Mouse (Mus musculus) limb, embryonic 10.5 days (tissue): ENCODE data around the gene Nptx1. TPM values are rescaled to one million over a fixed set of nuclear protein-coding genes. Genes with fewer than 3 reads are reported as not detected.

Experiments
- DNase-seq: peaks from one replicate; pipeline ENCODE4 v3.0.0-alpha.2; 2017; ENCODE audit warnings: low spot score
- H3K27ac ChIP-seq: fragments of 300-500 bp; sonication (generic); 2 replicates; pipeline ENCODE4 v1.5.1; 2016; ENCODE audit warnings: mild to moderate bottlenecking
- H3K27me3 ChIP-seq: fragments of 300-500 bp; sonication (generic); 2 replicates; pipeline ENCODE4 v1.6.1; 2016; ENCODE audit warnings: low read depth, mild to moderate bottlenecking; ENCODE audit not compliant: poor library complexity, severe bottlenecking
- H3K36me3 ChIP-seq: fragments of 300-500 bp; sonication (generic); 2 replicates; pipeline ENCODE4 v1.6.1; 2016; ENCODE audit warnings: mild to moderate bottlenecking, moderate library complexity
- H3K4me1 ChIP-seq: fragments of 300-500 bp; sonication (generic); 2 replicates; pipeline ENCODE4 v1.6.1; 2016
- H3K4me3 ChIP-seq: fragments of 300-500 bp; sonication (generic); 2 replicates; pipeline ENCODE4 v1.5.1; 2016; ENCODE audit warnings: mild to moderate bottlenecking, moderate library complexity
- H3K9me3 ChIP-seq: fragments of 300-500 bp; sonication (generic); replicated peaks from 2 replicates; pipeline ENCODE4 v1.6.1; 2016; ENCODE audit warnings: mild to moderate bottlenecking
- WGBS: fragments of 180-500 bp; shearing (Covaris S2); methylation state at CpG from one replicate; pipeline ENCODE4 v1.1.7; 2016; 5-methylcytosine and 5-hydroxymethylcytosine counted together
- polyA plus RNA-seq: library from polyadenylated mRNA; unstranded; fragments of >200 nt; fragmentation: Nextera tagmentation; extraction: Ambion mirVana; gene quantifications from 2 replicates; pipeline ENCODE4 v1.2.1, GENCODE M21; 2016

The Nptx1 gene
- polyA plus RNA-seq, 1 experiment from 2014 or later = 0.36 TPM

DNA sequence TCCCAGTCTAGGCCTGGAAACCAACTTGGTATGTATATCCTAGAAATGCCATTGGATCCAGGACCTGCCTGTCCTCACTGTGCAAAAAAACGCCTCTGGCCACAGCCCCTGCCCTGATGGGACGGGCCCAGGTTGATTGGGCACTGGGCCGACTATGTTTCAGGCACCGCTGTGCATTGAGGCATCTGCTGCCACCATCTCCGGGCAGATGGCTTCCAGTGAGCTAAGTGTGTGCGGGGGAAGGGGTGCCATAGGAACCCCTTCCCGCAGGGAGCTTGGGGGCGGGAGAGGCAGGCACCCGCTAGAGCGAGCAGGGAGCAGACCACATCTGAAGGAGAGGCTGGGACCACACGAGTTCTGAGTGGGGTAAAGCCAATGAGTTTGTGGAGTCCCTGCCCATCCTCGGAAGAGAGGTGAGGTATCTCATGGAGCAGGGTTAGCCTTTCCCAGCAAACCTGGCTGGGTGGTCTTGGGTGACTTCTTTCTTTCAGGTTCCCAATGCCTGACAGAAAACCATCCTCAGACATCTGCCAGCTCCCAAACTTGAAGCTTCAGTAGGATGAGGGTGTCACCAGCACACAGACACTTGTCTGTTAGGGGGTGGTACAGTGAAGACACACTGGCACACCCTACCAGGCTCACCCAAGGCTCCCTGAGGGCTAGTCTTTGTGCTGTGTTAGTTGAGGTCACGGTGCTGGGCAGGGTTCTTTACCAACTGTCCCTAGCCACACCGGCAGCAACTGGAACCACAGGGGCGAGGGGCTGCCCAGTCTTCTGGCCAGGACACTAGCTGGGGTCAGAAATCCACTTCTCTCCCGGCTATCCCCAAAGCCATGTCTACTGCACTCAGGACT, 31.5 kb downstream of the Nptx1 start:
- H3K9me3 ChIP-seq = no peaks in the 10 kb centered on the region
- peaks cover 51% of the 10 kb centered on the region for H3K27me3 ChIP-seq
- H3K27ac ChIP-seq = no peak overlapping the region
- H3K4me1 ChIP-seq = peaks cover 36% of the 10 kb centered on the region
- H3K36me3 ChIP-seq = no peaks in the 10 kb centered on the region
- no peak overlapping the region for H3K4me3 ChIP-seq
- no peak for DNase-seq
- WGBS = 77% methylated on average over 16 of the region's 16 CpGs

DNA sequence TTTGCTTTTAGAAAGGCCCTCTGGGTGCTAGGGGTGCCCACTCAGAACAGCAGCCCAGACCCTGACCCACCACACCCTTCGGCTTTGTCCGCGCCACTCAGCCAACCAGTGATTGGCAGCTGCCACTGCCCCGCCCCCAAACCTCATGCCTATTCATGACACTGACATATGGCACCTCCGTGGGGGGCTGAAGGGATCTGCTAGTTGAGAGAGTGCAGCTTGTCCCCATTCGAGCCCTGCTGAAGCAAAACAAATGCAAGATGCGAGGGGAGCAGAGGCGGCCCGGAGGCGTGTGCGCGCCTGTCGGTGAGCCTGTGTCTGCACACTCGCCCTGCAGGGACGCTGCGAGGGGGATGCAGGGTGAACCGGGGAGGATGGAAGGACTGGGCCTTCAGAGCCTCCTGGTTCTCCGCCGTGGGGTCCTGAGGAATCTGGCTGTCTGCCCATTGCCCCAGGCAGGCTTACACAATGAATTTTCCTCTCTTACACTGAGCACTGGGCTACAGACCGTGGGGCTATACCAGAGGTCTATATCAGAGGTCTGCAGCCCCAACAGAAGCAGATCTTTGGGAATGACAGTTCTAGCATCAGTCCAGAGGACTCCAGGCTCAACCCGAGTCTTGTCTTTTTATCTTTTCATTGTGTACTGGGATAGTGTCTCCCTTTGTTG, 32.5 kb downstream of the Nptx1 start:
- H3K27me3 ChIP-seq = peaks cover 51% of the 10 kb centered on the region
- DNase-seq = peak; percentile 68
- H3K4me3 ChIP-seq = peak overlapping the region; percentile 47
- WGBS = 5% methylated on average over 21 of the region's 21 CpGs
- H3K27ac ChIP-seq = peak overlapping the region; percentile 57; the same call in 1 of the 2 replicates
- peaks cover 46% of the 10 kb centered on the region for H3K4me1 ChIP-seq
- no peaks in the 10 kb centered on the region for H3K9me3 ChIP-seq
- H3K36me3 ChIP-seq = no peaks in the 10 kb centered on the region

DNA sequence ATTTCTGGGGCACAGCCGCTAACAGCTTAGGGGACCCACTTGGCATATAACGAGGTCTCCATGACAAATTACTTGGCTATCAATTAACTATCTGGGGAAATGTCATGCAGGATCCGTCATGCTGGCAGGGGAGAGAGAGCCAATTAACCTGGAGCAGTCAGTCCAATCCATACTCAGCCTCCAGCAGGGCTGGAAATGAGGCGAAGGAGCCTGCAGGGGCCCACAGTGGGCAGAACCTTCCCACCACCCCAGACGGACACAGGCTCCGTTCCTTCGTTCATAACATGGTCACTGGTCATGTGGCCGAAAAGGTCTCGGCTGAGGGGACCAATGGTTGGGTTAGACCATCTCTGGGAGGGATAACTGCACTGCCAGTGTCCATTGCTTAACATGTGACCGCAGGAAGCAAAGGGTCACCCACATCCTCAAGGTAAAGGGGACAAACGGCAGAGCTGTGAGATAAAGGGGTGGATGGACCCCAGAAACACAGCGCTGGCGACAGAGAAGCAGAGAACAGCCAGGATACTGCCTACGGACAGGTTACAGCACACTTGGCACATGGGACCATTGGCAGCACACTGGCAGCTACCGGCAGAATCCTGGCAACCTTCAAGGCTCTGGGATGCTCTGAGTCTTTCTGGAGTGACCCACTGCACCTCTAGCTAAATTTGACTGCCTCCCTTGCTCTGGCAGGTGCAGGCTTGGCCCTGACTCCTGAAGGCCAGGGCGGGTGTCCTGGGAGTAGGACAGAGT, 33.3 kb downstream of the Nptx1 start:
- Histone ChIP-seq H3K27ac (0 out of 2 replicates have a peak overlapping the region, but pooled peaks have one; percentile 57), H3K27me3 (peaks cover 51% of the 10 kb centered on the region)

DNA sequence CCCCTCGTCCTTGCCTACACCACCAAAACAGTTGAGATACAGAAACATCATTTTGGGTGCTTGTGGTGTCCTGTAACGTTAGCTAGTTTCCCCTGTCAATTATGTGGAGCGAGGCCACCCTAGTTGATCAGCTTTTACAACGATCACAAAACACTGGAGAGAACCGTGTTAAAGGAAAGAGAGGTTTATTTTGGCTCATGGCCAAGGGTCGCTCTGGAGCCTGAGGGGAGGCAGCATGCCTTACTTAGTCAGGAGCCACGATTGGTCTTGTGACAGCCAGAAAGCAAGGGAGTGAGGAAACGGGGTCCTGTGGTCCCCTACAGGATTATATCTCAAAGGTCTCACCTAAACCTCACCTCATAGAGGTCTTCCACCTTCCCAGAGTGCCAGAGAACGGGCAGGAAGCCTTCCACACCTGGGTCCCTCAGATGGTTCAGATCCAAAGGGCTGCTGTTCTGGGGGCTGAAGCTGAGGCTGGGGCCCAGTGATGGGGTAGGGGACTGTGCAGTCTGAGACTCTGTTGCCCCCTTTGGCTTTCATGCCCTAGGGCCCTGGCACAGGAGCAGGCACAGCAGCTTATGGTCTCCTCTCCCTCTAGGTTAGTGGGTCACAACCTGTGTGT, 34.4 kb downstream of the Nptx1 start:
- H3K27ac ChIP-seq = no peak overlapping the region
- 68% methylated on average over 9 of the region's 9 CpGs for WGBS
- peaks cover 6% of the 10 kb centered on the region for H3K36me3 ChIP-seq
- DNase-seq = no peak
- H3K4me3 ChIP-seq = no peak overlapping the region
- peaks cover 51% of the 10 kb centered on the region for H3K27me3 ChIP-seq
- peaks cover 46% of the 10 kb centered on the region for H3K4me1 ChIP-seq
- no peaks in the 10 kb centered on the region for H3K9me3 ChIP-seq

More for the DNA sequence above, 33.3 kb downstream of the Nptx1 start:
- no peak for DNase-seq
- Histone ChIP-seq H3K4me1 (peaks cover 46% of the 10 kb centered on the region), H3K4me3 (peak overlapping the region; percentile 47), H3K9me3 (no peaks in the 10 kb centered on the region), H3K36me3 (no peaks in the 10 kb centered on the region)
- WGBS = 58% methylated on average over 16 of the region's 16 CpGs

DNA sequence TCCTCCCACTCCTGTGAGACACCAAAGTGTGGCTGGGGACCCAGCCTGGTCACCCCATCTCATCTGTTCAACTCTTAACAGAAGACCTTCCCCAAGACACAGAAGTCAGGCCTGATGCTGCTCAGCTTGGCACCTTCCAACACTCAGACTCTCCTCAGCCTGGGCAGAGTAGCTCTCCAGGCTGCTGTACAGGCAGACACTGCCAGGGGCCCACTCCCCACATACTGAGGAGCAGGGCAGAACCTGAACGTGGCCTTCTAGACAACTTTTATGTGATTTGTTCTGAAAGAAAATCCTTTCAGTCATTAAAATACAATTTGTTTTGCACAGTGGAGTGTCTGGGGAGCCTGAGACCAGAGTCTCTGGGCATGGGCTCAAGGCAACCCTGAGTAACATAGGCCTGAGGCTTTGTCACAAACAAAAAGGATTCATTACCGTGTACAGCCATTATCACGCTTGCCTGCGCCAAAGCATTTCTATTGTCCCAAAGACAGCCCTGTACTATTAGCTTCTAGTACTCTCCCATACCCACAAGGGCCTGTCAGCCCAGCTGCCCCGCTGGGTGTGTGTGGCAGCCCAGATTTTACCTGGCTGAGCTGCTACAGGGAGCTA, 38.3 kb downstream of the Nptx1 start:
- Histone ChIP-seq H3K4me3 (no peak overlapping the region), H3K9me3 (no peaks in the 10 kb centered on the region), H3K36me3 (peaks cover 43% of the 10 kb centered on the region), H3K27ac (no peak overlapping the region), H3K27me3 (peaks cover 19% of the 10 kb centered on the region), H3K4me1 (peaks cover 29% of the 10 kb centered on the region)
- WGBS = 78% methylated on average over 5 of the region's 5 CpGs
- DNase-seq = no peak

- Histone ChIP-seq H3K36me3 (peaks cover 58% of the 10 kb centered on the region), H3K9me3 (no peaks in the 10 kb centered on the region), H3K27me3 (0 out of 2 replicates have a peak, but pooled peaks cover 7% of the 10 kb centered on the region), H3K27ac (no peak overlapping the region), H3K4me3 (no peak overlapping the region), H3K4me1 (peaks cover 19% of the 10 kb centered on the region)
- DNase-seq = no peak
- 89% methylated on average over 8 of the region's 8 CpGs for WGBS
These were observed 39.8 kb downstream of the Nptx1 start for GRCm38 (mm10) chr11:119507772-119508171.

GRCm38 (mm10) chr11:119506386-119506785, 41.2 kb downstream of the Nptx1 start:
- no peak for DNase-seq
- no peak overlapping the region for H3K27ac ChIP-seq
- peaks cover 9% of the 10 kb centered on the region for H3K4me1 ChIP-seq
- 79% methylated on average over 4 of the region's 4 CpGs for WGBS
- no peaks in the 10 kb centered on the region for H3K27me3 ChIP-seq
- no peak overlapping the region for H3K4me3 ChIP-seq
- no peaks in the 10 kb centered on the region for H3K9me3 ChIP-seq
- peaks cover 72% of the 10 kb centered on the region for H3K36me3 ChIP-seq

GRCm38 (mm10) chr11:119503675-119504074, 43.9 kb downstream of the Nptx1 start:
- Histone ChIP-seq H3K27me3 (no peaks in the 10 kb centered on the region), H3K36me3 (peaks cover 98% of the 10 kb centered on the region), H3K4me1 (no peaks in the 10 kb centered on the region), H3K4me3 (no peak overlapping the region), H3K9me3 (no peaks in the 10 kb centered on the region), H3K27ac (no peak overlapping the region)
- DNase-seq = peak; percentile 86

DNA sequence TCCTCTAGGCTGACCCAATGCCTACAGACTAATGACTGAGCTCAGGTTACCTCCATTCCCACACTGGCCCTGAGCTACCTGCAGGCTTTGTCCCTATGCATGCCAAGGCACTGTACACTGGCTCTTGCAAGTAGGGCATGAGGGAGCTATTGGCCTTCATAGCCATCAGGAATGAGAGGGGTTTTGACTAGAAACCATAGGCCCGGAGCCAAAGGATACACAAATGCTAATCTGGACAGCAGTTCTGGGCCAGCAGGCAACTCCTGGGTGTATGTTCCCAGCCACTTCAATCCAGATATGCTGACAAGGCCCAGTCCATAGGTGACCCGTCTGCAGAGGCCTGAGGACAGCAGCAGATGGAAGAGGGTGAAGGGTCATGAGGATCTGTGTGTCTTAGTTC, 47.5 kb downstream of the Nptx1 start:
- Histone ChIP-seq H3K27ac (no peak overlapping the region), H3K27me3 (no peaks in the 10 kb centered on the region), H3K4me1 (no peaks in the 10 kb centered on the region), H3K36me3 (peaks cover 89% of the 10 kb centered on the region), H3K9me3 (no peaks in the 10 kb centered on the region), H3K4me3 (no peak overlapping the region)
- 90% methylated on average over 2 of the region's 2 CpGs for WGBS
- DNase-seq = no peak

- no peak for DNase-seq
- Histone ChIP-seq H3K27ac (no peak overlapping the region), H3K36me3 (peaks cover 86% of the 10 kb centered on the region), H3K4me3 (no peak overlapping the region), H3K27me3 (no peaks in the 10 kb centered on the region), H3K4me1 (no peaks in the 10 kb centered on the region), H3K9me3 (no peaks in the 10 kb centered on the region)
- WGBS = 96% methylated on average over 4 of the region's 4 CpGs
These were observed 48.3 kb downstream of the Nptx1 start for GRCm38 (mm10) chr11:119499297-119499696.

DNA sequence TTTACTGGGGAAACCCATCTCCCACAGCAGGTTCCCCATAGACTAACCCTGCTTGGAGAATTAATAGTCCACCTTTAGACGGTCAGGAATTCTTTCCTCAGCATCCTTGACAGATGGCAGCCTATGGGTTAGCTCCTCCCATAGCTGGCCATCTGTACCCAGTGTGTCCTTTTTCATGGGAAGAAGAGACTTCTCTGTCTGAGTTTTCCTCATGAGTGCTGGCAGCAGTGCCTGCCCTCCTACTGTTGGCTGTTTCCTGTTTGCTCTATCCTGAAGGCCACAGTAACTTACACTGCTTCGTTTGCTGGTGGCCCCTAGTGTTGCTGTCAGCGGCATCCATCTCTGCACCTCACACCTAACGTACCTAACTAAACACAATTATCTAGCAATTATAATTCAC, 50.1 kb downstream of the Nptx1 start:
- H3K27me3 ChIP-seq = no peaks in the 10 kb centered on the region
- H3K9me3 ChIP-seq = no peaks in the 10 kb centered on the region
- H3K36me3 ChIP-seq = peaks cover 78% of the 10 kb centered on the region
- WGBS = 84% methylated on average over 4 of the region's 4 CpGs
- no peak for DNase-seq
- no peak overlapping the region for H3K27ac ChIP-seq
- H3K4me1 ChIP-seq = peaks cover 10% of the 10 kb centered on the region
- no peak overlapping the region for H3K4me3 ChIP-seq

DNA sequence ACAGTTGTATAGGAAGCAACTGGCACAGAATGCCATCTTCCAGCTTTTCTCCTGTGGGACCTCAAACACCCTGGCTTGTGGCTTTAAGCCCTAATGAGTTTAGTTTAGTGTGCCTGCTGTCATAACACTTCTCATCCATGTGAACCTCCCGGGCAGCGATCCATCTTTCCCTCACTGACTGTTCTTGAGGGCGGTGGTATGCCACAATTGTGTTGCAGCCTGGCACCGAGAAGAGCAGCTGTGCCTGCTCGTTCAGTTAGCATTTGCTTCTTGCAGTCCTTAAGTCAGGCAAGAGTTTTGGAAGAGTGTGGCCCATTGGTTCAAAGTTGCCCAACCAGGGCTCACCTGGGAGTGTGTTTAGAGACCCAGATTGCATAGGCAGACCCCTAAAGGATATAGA, 51.4 kb downstream of the Nptx1 start:
- 94% methylated on average over 5 of the region's 5 CpGs for WGBS
- no peak for DNase-seq

More for the DNA sequence above, 51.4 kb downstream of the Nptx1 start:
- Histone ChIP-seq H3K36me3 (peaks cover 65% of the 10 kb centered on the region), H3K4me3 (no peak overlapping the region), H3K4me1 (peaks cover 17% of the 10 kb centered on the region), H3K9me3 (no peaks in the 10 kb centered on the region), H3K27me3 (no peaks in the 10 kb centered on the region), H3K27ac (no peak overlapping the region)
